In genomic region chr13:38028407-38028806, GRCm38 (mm10) we compare ENCODE assay signal across 17 mouse cellular contexts.
"Had no signal": no experiment of that assay in that cellular context is flagged by ENCODE, and none has a peak within 500 bp of the region (broad histone marks: within the 10 kb centered on the region; RNA-seq: fewer than 3 reads in every experiment).

No protein-coding gene starts in this region.

- H3K4me1 ChIP-seq: lung, embryonic 15.5 days; stomach, embryonic 15.5 days had no signal

- DNase-seq: kidney, adult 18-20 months; kidney, adult 9 months; kidney, postnatal 14 days; kidney, postnatal 4 days; layer of hippocampus, postnatal 36 days; lung, adult 18-20 months; lung, postnatal 10 days; lung, postnatal 36 days; midbrain, embryonic 14.5 days; retina, postnatal 1 day; right cerebral cortex, postnatal 25 days; thymus, postnatal 14 days; thymus, postnatal 4 days had no signal

- H3K9ac ChIP-seq: liver, embryonic 14.5 days; lung, embryonic 15.5 days; stomach, embryonic 15.5 days had no signal

- H3K4me3 ChIP-seq: left cerebral cortex, adult 2 months; lung, embryonic 15.5 days; stomach, embryonic 15.5 days had no signal

- H3K27me3 ChIP-seq: lung, embryonic 15.5 days; stomach, embryonic 15.5 days had no signal

- H3K27ac ChIP-seq: left cerebral cortex, adult 2 months; liver, embryonic 14.5 days; lung, embryonic 15.5 days; stomach, embryonic 15.5 days had no signal

- H3K9me3 ChIP-seq: lung, embryonic 15.5 days; stomach, embryonic 15.5 days had no signal

- H3K36me3 ChIP-seq: lung, embryonic 15.5 days; stomach, embryonic 15.5 days had no signal
